Mouse (Mus musculus): ENCODE results near the gene Htr1d.

DNA sequence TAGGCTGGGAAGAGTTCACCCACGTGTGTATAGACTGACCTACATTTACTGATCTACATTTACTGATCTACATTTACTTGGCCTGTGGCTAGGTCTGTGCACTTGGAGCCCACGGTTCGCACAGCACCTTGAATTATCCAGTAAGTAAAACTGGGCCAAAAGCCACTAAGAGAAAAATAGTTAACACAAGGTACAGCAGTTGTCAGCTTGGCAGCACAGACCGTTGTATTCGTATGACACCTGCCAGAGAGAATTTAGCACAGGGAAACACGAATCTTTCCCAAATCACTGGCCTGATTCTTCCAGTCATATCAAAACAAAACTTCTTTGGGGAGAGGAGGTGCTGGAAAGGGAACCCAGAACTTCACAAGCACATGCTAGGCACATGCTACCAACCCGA, 35.0 kb downstream of the Htr1d start:
- TF ChIP-seq CTCF (IDR thresholded peaks at IDR 0.05; ENCODE audit: low read depth) (no peak), EP300 (IDR thresholded peaks at IDR 0.05; ENCODE audit: low read depth) (no peak)

All from liver, embryonic 14.5 days (tissue).